Mouse (Mus musculus): ENCODE data around the gene Adipor1.
"Not testable (repeated sequence)": the region's sequence is repeated elsewhere in the genome, so short reads cannot be mapped to it uniquely, and the experiment has no call there.

DNA sequence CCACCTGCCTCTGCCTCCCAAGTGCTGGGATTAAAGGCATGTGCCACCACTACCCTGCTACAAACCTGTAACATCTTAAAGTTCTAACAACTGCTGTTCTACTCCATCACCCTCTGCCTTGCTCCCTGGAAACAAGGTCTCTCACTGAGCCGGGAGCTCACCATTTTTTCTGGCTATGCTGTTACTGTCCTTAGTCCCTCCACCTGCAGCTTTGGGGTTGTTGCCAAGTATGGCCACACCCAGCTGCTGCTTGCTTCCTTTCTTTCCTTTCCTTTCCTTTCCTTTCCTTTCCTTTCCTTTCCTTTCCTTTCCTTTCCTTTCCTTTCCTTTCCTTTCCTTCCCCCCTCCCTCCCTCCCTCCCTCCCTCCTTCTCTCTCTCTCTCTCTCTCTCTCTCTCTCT lies 28.1 kb downstream of the Adipor1 start:
- TF ChIP-seq CTCF (IDR thresholded peaks at IDR 0.05; ENCODE audit: control insufficient read depth, insufficient read depth, insufficient read length); FOSL1 (IDR thresholded peaks at IDR 0.05; ENCODE audit: insufficient read depth, low read length, poor library complexity, severe bottlenecking); USF1 (IDR thresholded peaks at IDR 0.05; ENCODE audit: low read depth); MAX (IDR thresholded peaks at IDR 0.05): not testable (repeated sequence)
